Mouse (Mus musculus) MEL (cell line): Measurements from ENCODE around the gene Psma5. TPM values are rescaled to one million over a fixed set of nuclear protein-coding genes. Genes with fewer than 3 reads are reported as not detected.
A peak's percentile ranks its signal among the peaks of the same experiment; 100 is the strongest.

Experiments used
- DNase-seq: peaks from one replicate; pipeline ENCODE4 v3.0.0; 2011; ENCODE audit warnings: low read depth, low spot score
- H3K27ac ChIP-seq: 2 replicates; pipeline ENCODE4 v1.5.1; 2012; ENCODE audit warnings: low read depth, mild to moderate bottlenecking, control low read depth, low read length, moderate library complexity; ENCODE audit not compliant: control insufficient read depth
- H3K27me3 ChIP-seq, 2 experiments: fragments of 150-350 bp in 1 of 2; sonication (generic) in 1 of 2; 2 replicates each; pipeline ENCODE4 v1.6.1; 2012; ENCODE audit warnings: low read length in 2 of 2, mild to moderate bottlenecking in 2 of 2, improper control_type of control experiment in 1 of 2, moderate library complexity in 1 of 2; ENCODE audit not compliant: insufficient read depth in 2 of 2, control insufficient read depth in 1 of 2
- H3K36me3 ChIP-seq, 2 experiments: 2 replicates each; pipeline ENCODE4 v1.6.1; 2012 to 2014; ENCODE audit warnings: low read length in 2 of 2, improper control_type of control experiment in 1 of 2, inconsistent platforms in 1 of 2, mild to moderate bottlenecking in 1 of 2; ENCODE audit not compliant: insufficient read depth in 2 of 2, control insufficient read depth in 1 of 2
- H3K4me1 ChIP-seq, 2 experiments: fragments of 150-350 bp in 1 of 2; sonication (generic) in 1 of 2; 2 replicates each; pipeline ENCODE4 v1.6.1; 2012; ENCODE audit warnings: low read length in 2 of 2, improper control_type of control experiment in 1 of 2, mild to moderate bottlenecking in 1 of 2; ENCODE audit not compliant: insufficient read depth in 2 of 2, control insufficient read depth in 1 of 2
- H3K4me3 ChIP-seq, 2 experiments: fragments of 150-350 bp in 1 of 2; sonication (generic) in 1 of 2; 2 replicates each; pipeline ENCODE4 v1.5.1; 2012; ENCODE audit warnings: low read depth in 2 of 2, low read length in 2 of 2, mild to moderate bottlenecking in 2 of 2, moderate library complexity in 2 of 2, control low read depth in 1 of 2, improper control_type of control experiment in 1 of 2; ENCODE audit not compliant: control insufficient read depth in 1 of 2, insufficient read depth in 1 of 2
- H3K79me2 ChIP-seq: 2 replicates; pipeline ENCODE4 v1.6.1; 2012; ENCODE audit warnings: mild to moderate bottlenecking, low read length, moderate library complexity; ENCODE audit not compliant: control insufficient read depth, poor library complexity, insufficient read depth
- H3K9ac ChIP-seq: 2 replicates; pipeline ENCODE4 v1.6.1; 2012; ENCODE audit warnings: low read depth, mild to moderate bottlenecking, control low read depth, low read length, moderate library complexity; ENCODE audit not compliant: control insufficient read depth, poor library complexity, severe bottlenecking
- H3K9me3 ChIP-seq: fragments of 150-350 bp; sonication (generic); replicated peaks from 2 replicates; pipeline ENCODE4 v1.6.1; 2012; ENCODE audit warnings: mild to moderate bottlenecking, low read length, improper control_type of control experiment, moderate library complexity; ENCODE audit not compliant: insufficient read depth
- BHLHE40 ChIP-seq: IDR thresholded peaks from 2 replicates; pipeline ENCODE4 v1.6.1; 2012; ENCODE audit warnings: low read depth, mild to moderate bottlenecking, inconsistent platforms, low read length, improper control_type of control experiment, borderline replicate concordance
- CHD1 ChIP-seq: IDR thresholded peaks from 2 replicates; pipeline ENCODE4 v1.6.1; 2012; ENCODE audit warnings: low read depth, mild to moderate bottlenecking, inconsistent platforms, low read length, improper control_type of control experiment
- CHD2 ChIP-seq: IDR thresholded peaks from 2 replicates; pipeline ENCODE4 v1.6.1; 2011; ENCODE audit warnings: low read length, improper control_type of control experiment
- CTCF ChIP-seq, 3 experiments: IDR thresholded peaks in 2 of 3; conservative IDR thresholded peaks in 1 of 3; 2 replicates each; pipeline ENCODE4 v1.5.1; 2011 to 2012; ENCODE audit warnings: low read length in 3 of 3, low read depth in 2 of 3, mild to moderate bottlenecking in 2 of 3, improper control_type of control experiment in 1 of 3, inconsistent platforms in 1 of 3, mixed read lengths in 1 of 3, moderate library complexity in 1 of 3; ENCODE audit not compliant: control insufficient read depth in 1 of 3, insufficient read depth in 1 of 3, poor library complexity in 1 of 3, severe bottlenecking in 1 of 3
- E2F4 ChIP-seq: IDR thresholded peaks from 2 replicates; pipeline ENCODE4 v1.6.1; 2011; ENCODE audit warnings: low read depth, low read length, improper control_type of control experiment, borderline replicate concordance
- ELF1 ChIP-seq: IDR thresholded peaks from 2 replicates; pipeline ENCODE4 v1.6.1; 2014; ENCODE audit warnings: low read depth, mild to moderate bottlenecking, inconsistent platforms, low read length, improper control_type of control experiment, moderate library complexity
- EP300 ChIP-seq, 2 experiments: IDR thresholded peaks; 2 replicates each; pipeline ENCODE4 v1.6.1; 2011; ENCODE audit warnings: improper control_type of control experiment in 2 of 2, low read length in 2 of 2, low read depth in 1 of 2, mild to moderate bottlenecking in 1 of 2
- ETS1 ChIP-seq: IDR thresholded peaks from 2 replicates; pipeline ENCODE4 v1.6.1; 2012; ENCODE audit warnings: low read depth, mild to moderate bottlenecking, inconsistent platforms, low read length, improper control_type of control experiment, moderate library complexity
- GABPA ChIP-seq: IDR thresholded peaks from 2 replicates; pipeline ENCODE4 v1.6.1; 2012; ENCODE audit warnings: low read depth, mild to moderate bottlenecking, inconsistent platforms, low read length, improper control_type of control experiment, moderate library complexity
- GATA1 ChIP-seq: IDR thresholded peaks from 2 replicates; pipeline ENCODE4 v1.6.1; 2011; ENCODE audit warnings: low read depth, low read length, improper control_type of control experiment
- HCFC1 ChIP-seq: IDR thresholded peaks from 2 replicates; pipeline ENCODE4 v1.6.1; 2012; ENCODE audit warnings: low read depth, mild to moderate bottlenecking, inconsistent platforms, low read length, improper control_type of control experiment, moderate library complexity
- JUND ChIP-seq: IDR thresholded peaks from 2 replicates; pipeline ENCODE4 v1.6.1; 2011; ENCODE audit warnings: low read depth, mild to moderate bottlenecking, improper control_type of control experiment, low read length
- KAT2A ChIP-seq: conservative IDR thresholded peaks from 2 replicates; pipeline ENCODE4 v1.6.1; 2012; ENCODE audit warnings: low read depth, low read length, improper control_type of control experiment, inconsistent platforms
- MAX ChIP-seq: IDR thresholded peaks from 2 replicates; pipeline ENCODE4 v1.6.1; 2011; ENCODE audit warnings: low read length, improper control_type of control experiment
- MAZ ChIP-seq: IDR thresholded peaks from 2 replicates; pipeline ENCODE4 v1.6.1; 2012; ENCODE audit warnings: low read depth, mild to moderate bottlenecking, inconsistent platforms, low read length, improper control_type of control experiment
- MEF2A ChIP-seq: IDR thresholded peaks from 2 replicates; pipeline ENCODE4 v1.6.1; 2014; ENCODE audit warnings: low read depth, mild to moderate bottlenecking, inconsistent platforms, low read length, improper control_type of control experiment; ENCODE audit not compliant: poor library complexity, insufficient replicate concordance, severe bottlenecking; ENCODE audit errors: extremely low read depth
- MXI1 ChIP-seq: IDR thresholded peaks from 2 replicates; pipeline ENCODE4 v1.6.1; 2011; ENCODE audit warnings: mild to moderate bottlenecking, low read depth, low read length, improper control_type of control experiment
- MYB ChIP-seq: IDR thresholded peaks from 2 replicates; pipeline ENCODE4 v1.6.1; 2011; ENCODE audit warnings: mild to moderate bottlenecking, low read depth, low read length, improper control_type of control experiment
- MYC ChIP-seq: IDR thresholded peaks from 2 replicates; pipeline ENCODE4 v1.6.1; 2011; ENCODE audit warnings: low read depth, mild to moderate bottlenecking, low read length, improper control_type of control experiment, moderate library complexity
- NELFE ChIP-seq: IDR thresholded peaks from 2 replicates; pipeline ENCODE4 v1.6.1; 2011; ENCODE audit warnings: low read depth, low read length, improper control_type of control experiment
- NRF1 ChIP-seq: IDR thresholded peaks from 2 replicates; pipeline ENCODE4 v1.6.1; 2014; ENCODE audit warnings: low read depth, mild to moderate bottlenecking, inconsistent platforms, low read length, improper control_type of control experiment, moderate library complexity; ENCODE audit not compliant: poor library complexity, insufficient read depth, severe bottlenecking
- POLR2A ChIP-seq, 2 experiments: IDR thresholded peaks; 2 replicates each; pipeline ENCODE4 v1.6.1; 2011 to 2012; ENCODE audit warnings: low read length in 2 of 2, mild to moderate bottlenecking in 2 of 2, control low read depth in 1 of 2, improper control_type of control experiment in 1 of 2, low read depth in 1 of 2, moderate library complexity in 1 of 2; ENCODE audit not compliant: control insufficient read depth in 1 of 2, insufficient read depth in 1 of 2, poor library complexity in 1 of 2
- POLR2AphosphoS2 ChIP-seq: IDR thresholded peaks from 2 replicates; pipeline ENCODE4 v1.6.1; 2011; ENCODE audit warnings: low read length, improper control_type of control experiment
- POLR2AphosphoS5 ChIP-seq: IDR thresholded peaks from 2 replicates; pipeline ENCODE4 v1.6.1; 2012; ENCODE audit warnings: low read depth, borderline replicate concordance, mild to moderate bottlenecking, inconsistent platforms, low read length, moderate library complexity, mixed read lengths
- RAD21 ChIP-seq: IDR thresholded peaks from 2 replicates; pipeline ENCODE4 v1.6.1; 2011; ENCODE audit warnings: mild to moderate bottlenecking, low read depth, low read length, improper control_type of control experiment
- SIN3A ChIP-seq: IDR thresholded peaks from 2 replicates; pipeline ENCODE4 v1.6.1; 2012; ENCODE audit warnings: low read length, improper control_type of control experiment, inconsistent platforms
- SMC3 ChIP-seq: IDR thresholded peaks from 2 replicates; pipeline ENCODE4 v1.6.1; 2011; ENCODE audit warnings: low read depth, low read length, improper control_type of control experiment
- TAL1 ChIP-seq: IDR thresholded peaks from 2 replicates; pipeline ENCODE4 v1.6.1; 2012; ENCODE audit warnings: mild to moderate bottlenecking, inconsistent platforms, low read length, moderate library complexity, mixed read lengths
- TBP ChIP-seq: IDR thresholded peaks from 2 replicates; pipeline ENCODE4 v1.8.0; 2011; ENCODE audit warnings: low read depth, low read length, improper control_type of control experiment
- TCF12 ChIP-seq: IDR thresholded peaks from 2 replicates; pipeline ENCODE4 v1.6.1; 2014; ENCODE audit warnings: low read depth, mild to moderate bottlenecking, inconsistent platforms, low read length, improper control_type of control experiment, moderate library complexity
- UBTF ChIP-seq: IDR thresholded peaks from 2 replicates; pipeline ENCODE4 v1.6.1; 2012; ENCODE audit warnings: low read depth, mild to moderate bottlenecking, inconsistent platforms, low read length, improper control_type of control experiment, moderate library complexity, borderline replicate concordance; ENCODE audit not compliant: insufficient read depth
- USF2 ChIP-seq, 2 experiments: IDR thresholded peaks; 2 replicates each; pipeline ENCODE4 v1.6.1; 2011 to 2012; ENCODE audit warnings: improper control_type of control experiment in 2 of 2, low read length in 2 of 2, borderline replicate concordance in 1 of 2, inconsistent platforms in 1 of 2, low read depth in 1 of 2, mild to moderate bottlenecking in 1 of 2; ENCODE audit not compliant: insufficient read depth in 1 of 2
- ZKSCAN1 ChIP-seq: IDR thresholded peaks from 2 replicates; pipeline ENCODE4 v1.6.1; 2012; ENCODE audit warnings: low read depth, mild to moderate bottlenecking, inconsistent platforms, low read length, improper control_type of control experiment, moderate library complexity
- ZMIZ1 ChIP-seq: IDR thresholded peaks from 2 replicates; pipeline ENCODE4 v1.6.1; 2012; ENCODE audit warnings: low read depth, mild to moderate bottlenecking, inconsistent platforms, low read length, improper control_type of control experiment, moderate library complexity
- ZNF384 ChIP-seq: IDR thresholded peaks from 2 replicates; pipeline ENCODE4 v1.6.1; 2012; ENCODE audit warnings: low read depth, mild to moderate bottlenecking, inconsistent platforms, low read length, improper control_type of control experiment
- polyA plus RNA-seq, 2 experiments: library from polyadenylated mRNA; stranded (reverse) in 1 of 2; unstranded in 1 of 2; fragments of >175 nt in 1 of 2; fragments of >200 nt in 1 of 2; gene quantifications; 2 replicates each; pipeline versions ENCODE4 v1.2.1 to v1.2.4; 2012; ENCODE audit warnings: low replicate concordance in 2 of 2, low read depth in 1 of 2; ENCODE audit not compliant: insufficient read length in 2 of 2, insufficient read depth in 1 of 2, missing spikeins in 1 of 2
- total RNA-seq: library from RNA; depleted of rRNA; stranded (reverse); fragments of 300-350 nt; gene quantifications from 2 replicates; pipeline ENCODE4 v1.2.3, GENCODE M21; 2012

Gene Psma5
- total and polyA plus RNA-seq, 3 experiments: 353 to 429 TPM; not detected in 1

- H3K36me3 ChIP-seq: peaks cover 0 to 20% of the 10 kb centered on the region in 2 experiments; a peak in 2 of 4 replicates
- peak overlapping the region; percentile 64 for H3K9ac ChIP-seq
- peak overlapping the region; percentile 55 to 75 for H3K4me3 ChIP-seq
- H3K27me3 ChIP-seq: no peaks in the 10 kb centered on the region
- peaks cover 13 to 18% of the 10 kb centered on the region in 2 experiments for H3K4me1 ChIP-seq
- peaks cover 4% of the 10 kb centered on the region for H3K79me2 ChIP-seq
- peak; percentile 91 for DNase-seq
- H3K9me3 ChIP-seq: no peaks in the 10 kb centered on the region
- peak overlapping the region; percentile 92 for H3K27ac ChIP-seq
- TF ChIP-seq TCF12 (0 out of 2 replicates have a peak, but pooled peaks have one; percentile 12), GATA1 (0 out of 2 replicates have a peak, but pooled peaks have one; percentile 10), GABPA (no peak), E2F4 (0 out of 2 replicates have a peak, but pooled peaks have one; percentile 21), POLR2AphosphoS5 (no peak), SMC3 (no peak), ETS1 (peak; percentile 31; the same call in 1 of the 2 replicates), TBP (peak; percentile 61; the same call in 1 of the 2 replicates), JUND (no peak), MEF2A (no peak), ZMIZ1 (peak; percentile 58; the same call in 1 of the 2 replicates), CTCF (IDR thresholded peaks at IDR 0.05 in 2 of 3, conservative IDR thresholded peaks at IDR 0.05 in 1 of 3; ENCODE audit: control insufficient read depth in 1 of 3, insufficient read depth in 1 of 3, low read depth in 2 of 3, low read length in 3 of 3, poor library complexity in 1 of 3, severe bottlenecking in 1 of 3) (no peak), UBTF (no peak), TAL1 (no peak), RAD21 (no peak), NELFE (peak; percentile 51), MAX (peak; percentile 73), ELF1 (no peak), MYB (no peak), CHD1 (peak; percentile 87; the same call in 1 of the 2 replicates), MXI1 (no peak; the same call in none of the 2 replicates), SIN3A (peak; percentile 66; the same call in 1 of the 2 replicates), HCFC1 (no peak), EP300 (IDR thresholded peaks at IDR 0.05; ENCODE audit: low read depth in 1 of 2, low read length in 2 of 2) (peak; percentile 7 to 40; a peak in 3 of 4 replicates), MYC (peak; percentile 86), USF2 (IDR thresholded peaks at IDR 0.05; ENCODE audit: borderline replicate concordance in 1 of 2, insufficient read depth in 1 of 2, low read depth in 1 of 2, low read length in 2 of 2) (no peak), KAT2A (no peak), MAZ (no peak), POLR2AphosphoS2 (no peak), ZKSCAN1 (no peak), CHD2 (no peak), POLR2A (IDR thresholded peaks at IDR 0.05; ENCODE audit: control insufficient read depth in 1 of 2, insufficient read depth in 1 of 2, low read depth in 1 of 2, low read length in 2 of 2, poor library complexity in 1 of 2) (peak; percentile 29 to 70; a peak in 2 of 4 replicates), NRF1 (no peak), BHLHE40 (no peak; the same call in 1 of the 2 replicates), ZNF384 (0 out of 2 replicates have a peak, but pooled peaks have one; percentile 7)
- TF ChIP-seq, all 39 proteins: peak for 14
Measured at GRCm38 (mm10) chr3:108295379-108296219, 38.9 kb downstream of the Psma5 start.
